Mouse (Mus musculus): ENCODE measurements around the gene Batf3. TPM values are rescaled to one million over a fixed set of nuclear protein-coding genes. Genes with fewer than 3 reads are reported as not detected.

The Batf3 gene
- polyA plus RNA-seq, 1 experiment from 2014 or later = 3.7 TPM

- H3K4me1 ChIP-seq = peaks cover 14% of the 10 kb centered on the region
- H3K27me3 ChIP-seq (ENCODE audit: low read depth, poor library complexity, severe bottlenecking) = peaks cover 32% of the 10 kb centered on the region
- no peaks in the 10 kb centered on the region for H3K36me3 ChIP-seq
- DNase-seq (ENCODE audit: low spot score) = no peak
- H3K9me3 ChIP-seq (replicated peaks) = no peaks in the 10 kb centered on the region
- 88% methylated on average over 5 of the region's 5 CpGs for WGBS
- H3K4me3 ChIP-seq = no peak overlapping the region
- H3K27ac ChIP-seq (replicated peaks) = no peak overlapping the region
Measured at GRCm38 (mm10) chr1:191093578-191093977, 4.1 kb upstream of the Batf3 start.

- WGBS = 75% methylated on average over 9 of the region's 9 CpGs
- Histone ChIP-seq H3K4me3 (no peak overlapping the region), H3K36me3 (no peaks in the 10 kb centered on the region), H3K27ac (replicated peaks) (no peak overlapping the region), H3K27me3 (ENCODE audit: low read depth, poor library complexity, severe bottlenecking) (peaks cover 46% of the 10 kb centered on the region), H3K4me1 (peaks cover 19% of the 10 kb centered on the region), H3K9me3 (replicated peaks) (no peaks in the 10 kb centered on the region)
- no peak for DNase-seq (ENCODE audit: low spot score)
Measured at GRCm38 (mm10) chr1:191095019-191095418, 2.6 kb upstream of the Batf3 start.

- WGBS = 61% methylated on average over 14 of the region's 14 CpGs
- Histone ChIP-seq H3K4me1 (peaks cover 19% of the 10 kb centered on the region), H3K4me3 (peak overlapping the region; percentile 80), H3K27me3 (ENCODE audit: low read depth, poor library complexity, severe bottlenecking) (peaks cover 58% of the 10 kb centered on the region), H3K27ac (replicated peaks) (no peak overlapping the region), H3K36me3 (no peaks in the 10 kb centered on the region), H3K9me3 (replicated peaks) (no peaks in the 10 kb centered on the region)
- no peak for DNase-seq (ENCODE audit: low spot score)
Measured at GRCm38 (mm10) chr1:191096871-191097681, 571 bp upstream of the Batf3 start.

GRCm38 (mm10) chr1:191099114-191099513, 1.5 kb downstream of the Batf3 start:
- WGBS = 47% methylated on average over 5 of the region's 5 CpGs
- H3K27ac ChIP-seq (replicated peaks) = no peak overlapping the region
- peaks cover 56% of the 10 kb centered on the region for H3K27me3 ChIP-seq (ENCODE audit: low read depth, poor library complexity, severe bottlenecking)
- H3K4me3 ChIP-seq = peak overlapping the region; percentile 80; the same call in 1 of the 2 replicates
- H3K4me1 ChIP-seq = peaks cover 19% of the 10 kb centered on the region
- no peak for DNase-seq (ENCODE audit: low spot score)
- no peaks in the 10 kb centered on the region for H3K9me3 ChIP-seq (replicated peaks)
- H3K36me3 ChIP-seq = no peaks in the 10 kb centered on the region

- Histone ChIP-seq H3K4me1 (peaks cover 19% of the 10 kb centered on the region), H3K27me3 (ENCODE audit: low read depth, poor library complexity, severe bottlenecking) (peaks cover 51% of the 10 kb centered on the region)
Measured at GRCm38 (mm10) chr1:191099772-191100291, 2.2 kb downstream of the Batf3 start.

GRCm38 (mm10) chr1:191102730-191103370, 5.2 kb downstream of the Batf3 start:
- Histone ChIP-seq H3K4me3 (no peak overlapping the region), H3K27ac (replicated peaks) (no peak overlapping the region), H3K36me3 (no peaks in the 10 kb centered on the region), H3K4me1 (peaks cover 12% of the 10 kb centered on the region), H3K27me3 (ENCODE audit: low read depth, poor library complexity, severe bottlenecking) (peaks cover 33% of the 10 kb centered on the region), H3K9me3 (replicated peaks) (no peaks in the 10 kb centered on the region)
- 85% methylated on average over 15 of the region's 15 CpGs for WGBS
- no peak for DNase-seq (ENCODE audit: low spot score)

More at GRCm38 (mm10) chr1:191099772-191100291, 2.2 kb downstream of the Batf3 start:
- H3K9me3 ChIP-seq (replicated peaks) = no peaks in the 10 kb centered on the region
- WGBS = 82% methylated on average over 5 of the region's 5 CpGs
- no peak overlapping the region for H3K27ac ChIP-seq (replicated peaks)
- no peak overlapping the region for H3K4me3 ChIP-seq
- DNase-seq (ENCODE audit: low spot score) = no peak
- H3K36me3 ChIP-seq = no peaks in the 10 kb centered on the region

- 84% methylated on average over 9 of the region's 9 CpGs for WGBS
- peaks cover 9% of the 10 kb centered on the region for H3K27me3 ChIP-seq (ENCODE audit: low read depth, poor library complexity, severe bottlenecking)
- H3K27ac ChIP-seq (replicated peaks) = no peak overlapping the region
- no peak overlapping the region for H3K4me3 ChIP-seq
- no peaks in the 10 kb centered on the region for H3K4me1 ChIP-seq
- no peak for DNase-seq (ENCODE audit: low spot score)
- no peaks in the 10 kb centered on the region for H3K9me3 ChIP-seq (replicated peaks)
- H3K36me3 ChIP-seq = no peaks in the 10 kb centered on the region
Measured at GRCm38 (mm10) chr1:191105246-191105645, 7.6 kb downstream of the Batf3 start.

- Histone ChIP-seq H3K9me3 (replicated peaks) (no peaks in the 10 kb centered on the region), H3K36me3 (no peaks in the 10 kb centered on the region), H3K27me3 (ENCODE audit: low read depth, poor library complexity, severe bottlenecking) (no peaks in the 10 kb centered on the region), H3K27ac (replicated peaks) (no peak overlapping the region), H3K4me1 (peaks cover 14% of the 10 kb centered on the region), H3K4me3 (no peak overlapping the region)
- DNase-seq (ENCODE audit: low spot score) = no peak
- 82% methylated on average over 10 of the region's 10 CpGs for WGBS
Measured at GRCm38 (mm10) chr1:191107306-191107705, 9.7 kb downstream of the Batf3 start.

GRCm38 (mm10) chr1:191109907-191110306, 12.3 kb downstream of the Batf3 start:
- no peaks in the 10 kb centered on the region for H3K9me3 ChIP-seq (replicated peaks)
- H3K27me3 ChIP-seq (ENCODE audit: low read depth, poor library complexity, severe bottlenecking) = no peaks in the 10 kb centered on the region
- no peak for DNase-seq (ENCODE audit: low spot score)
- WGBS = 93% methylated on average over 9 of the region's 9 CpGs
- H3K4me3 ChIP-seq = no peak overlapping the region
- no peaks in the 10 kb centered on the region for H3K36me3 ChIP-seq
- H3K27ac ChIP-seq (replicated peaks) = no peak overlapping the region
- peaks cover 14% of the 10 kb centered on the region for H3K4me1 ChIP-seq

- Histone ChIP-seq H3K4me3 (no peak overlapping the region), H3K27ac (replicated peaks) (no peak overlapping the region), H3K9me3 (replicated peaks) (no peaks in the 10 kb centered on the region), H3K4me1 (peaks cover 18% of the 10 kb centered on the region), H3K27me3 (ENCODE audit: low read depth, poor library complexity, severe bottlenecking) (no peaks in the 10 kb centered on the region), H3K36me3 (no peaks in the 10 kb centered on the region)
- 61% methylated on average over 8 of the region's 8 CpGs for WGBS
- no peak for DNase-seq (ENCODE audit: low spot score)
Measured at GRCm38 (mm10) chr1:191111146-191111545, 13.5 kb downstream of the Batf3 start.

- H3K36me3 ChIP-seq = no peaks in the 10 kb centered on the region
- WGBS = 84% methylated on average over 7 of the region's 7 CpGs
- H3K4me1 ChIP-seq = peaks cover 18% of the 10 kb centered on the region
- DNase-seq (ENCODE audit: low spot score) = no peak
- H3K4me3 ChIP-seq = no peak overlapping the region
- no peak overlapping the region for H3K27ac ChIP-seq (replicated peaks)
- H3K9me3 ChIP-seq (replicated peaks) = no peaks in the 10 kb centered on the region
- H3K27me3 ChIP-seq (ENCODE audit: low read depth, poor library complexity, severe bottlenecking) = no peaks in the 10 kb centered on the region
Measured at GRCm38 (mm10) chr1:191114868-191115267, 17.2 kb downstream of the Batf3 start.

- no peak for DNase-seq (ENCODE audit: low spot score)
- WGBS = 83% methylated on average over 11 of the region's 11 CpGs
- Histone ChIP-seq H3K4me3 (no peak overlapping the region), H3K9me3 (replicated peaks) (no peaks in the 10 kb centered on the region), H3K4me1 (peaks cover 18% of the 10 kb centered on the region), H3K36me3 (no peaks in the 10 kb centered on the region), H3K27ac (replicated peaks) (no peak overlapping the region), H3K27me3 (ENCODE audit: low read depth, poor library complexity, severe bottlenecking) (no peaks in the 10 kb centered on the region)
Measured at GRCm38 (mm10) chr1:191115514-191116238, 18.0 kb downstream of the Batf3 start.
